Mouse (Mus musculus) liver, adult 2 months (tissue): ENCODE measurements at regions not wholly inside any gene's neighbourhood (a gene's known extent, or its start where the extent isn't known, plus 50 kb on each side); places are given as distances from the start of the nearest gene placed in this dataset.

ENCODE experiments used
- CTCF ChIP-seq: fragments of 200-500 bp; IDR thresholded peaks from 2 replicates; pipeline ENCODE4 v1.5.1; 2011; ENCODE audit warnings: low read depth, low read length, control low read depth
- POLR2A ChIP-seq: fragments of 200-500 bp; IDR thresholded peaks from 2 replicates; pipeline ENCODE4 v1.6.1; 2011; ENCODE audit warnings: low read length, control low read depth; ENCODE audit not compliant: insufficient read depth; ENCODE audit errors: extremely low read depth

- TF ChIP-seq POLR2A (no peak), CTCF (peak; percentile 71)
Measured at GRCm38 (mm10) chr6:67158765-67159164, 79.2 kb upstream of the Serbp1 start.
